Mouse (Mus musculus) liver, adult 2 months (tissue): ENCODE measurements around the gene Ankmy2.

Experiments used
- CTCF ChIP-seq: fragments of 200-500 bp; IDR thresholded peaks from 2 replicates; pipeline ENCODE4 v1.5.1; 2011; ENCODE audit warnings: low read depth, low read length, control low read depth
- POLR2A ChIP-seq: fragments of 200-500 bp; IDR thresholded peaks from 2 replicates; pipeline ENCODE4 v1.6.1; 2011; ENCODE audit warnings: low read length, control low read depth; ENCODE audit not compliant: insufficient read depth; ENCODE audit errors: extremely low read depth

DNA sequence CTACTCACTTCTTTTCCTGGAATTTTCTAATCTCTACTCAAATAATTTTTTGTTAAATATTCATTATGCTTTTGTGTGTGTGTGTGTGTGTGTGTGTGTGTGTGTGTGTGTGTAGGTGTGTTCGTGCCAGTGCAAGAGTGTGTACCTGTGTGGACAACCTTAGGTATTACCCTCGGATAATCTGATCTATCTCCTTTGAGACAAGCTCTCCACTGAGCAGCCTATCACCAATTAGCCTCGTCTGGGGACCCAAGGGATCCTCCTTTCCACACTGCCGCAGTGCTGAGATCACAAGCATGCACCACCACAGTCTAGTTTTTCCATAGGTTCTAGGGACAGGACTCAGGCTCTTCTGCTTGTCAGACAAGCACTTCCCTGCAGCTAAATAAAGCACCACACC lies 59.3 kb downstream of the Ankmy2 start:
- no peak for TF ChIP-seq CTCF
- no peak for TF ChIP-seq POLR2A
